Mouse (Mus musculus): ENCODE data around the gene Trnp1.

The Trnp1 gene

GRCm38 (mm10) chr4:133494867-133495266 is 3.5 kb downstream of the Trnp1 start:
- DNase-seq (ENCODE audit: low read depth in 1 of 2, low spot score in 2 of 2), result no peak

GRCm38 (mm10) chr4:133494432-133494831 is 3.9 kb downstream of the Trnp1 start:
- DNase-seq (ENCODE audit: low read depth in 1 of 2, low spot score in 2 of 2), result peak; percentile 64 to 81

GRCm38 (mm10) chr4:133493895-133494294 is 4.5 kb downstream of the Trnp1 start:
- peak in 1 of 2 experiments; percentile 28 for DNase-seq (ENCODE audit: low read depth in 1 of 2, low spot score in 2 of 2)

- no peak for DNase-seq (ENCODE audit: low read depth in 1 of 2, low spot score in 2 of 2)
Observed at GRCm38 (mm10) chr4:133491800-133492199, 6.5 kb downstream of the Trnp1 start.

- DNase-seq (ENCODE audit: low read depth in 1 of 2, low spot score in 2 of 2), result no peak
Observed at GRCm38 (mm10) chr4:133489489-133490245, 8.7 kb downstream of the Trnp1 start.

GRCm38 (mm10) chr4:133488619-133489392 is 9.5 kb downstream of the Trnp1 start:
- DNase-seq (ENCODE audit: low read depth in 1 of 2, low spot score in 2 of 2), result no peak

GRCm38 (mm10) chr4:133486673-133487357 is 11.5 kb downstream of the Trnp1 start:
- DNase-seq (ENCODE audit: low read depth in 1 of 2, low spot score in 2 of 2), result no peak

GRCm38 (mm10) chr4:133485691-133486425 is 12.5 kb downstream of the Trnp1 start:
- DNase-seq (ENCODE audit: low read depth in 1 of 2, low spot score in 2 of 2), result no peak

GRCm38 (mm10) chr4:133484266-133485025 is 13.9 kb downstream of the Trnp1 start:
- no peak for DNase-seq (ENCODE audit: low read depth in 1 of 2, low spot score in 2 of 2)

- no peak for DNase-seq (ENCODE audit: low read depth in 1 of 2, low spot score in 2 of 2)
Observed at GRCm38 (mm10) chr4:133482479-133482878, 15.9 kb downstream of the Trnp1 start.

- DNase-seq (ENCODE audit: low read depth in 1 of 2, low spot score in 2 of 2), result no peak
Observed at GRCm38 (mm10) chr4:133481488-133481887, 16.9 kb downstream of the Trnp1 start.

- DNase-seq (ENCODE audit: low read depth in 1 of 2, low spot score in 2 of 2), result no peak
Observed at GRCm38 (mm10) chr4:133480754-133481153, 17.6 kb downstream of the Trnp1 start.

GRCm38 (mm10) chr4:133480185-133480537 is 18.2 kb downstream of the Trnp1 start:
- no peak for DNase-seq (ENCODE audit: low read depth in 1 of 2, low spot score in 2 of 2)

- peak; percentile 91 for DNase-seq (ENCODE audit: low read depth in 1 of 2, low spot score in 2 of 2)
Observed at GRCm38 (mm10) chr4:133479458-133480184, 18.7 kb downstream of the Trnp1 start, which contains the start of gene Tent5b. Gene Tent5b, plus strand, starts transcription at chr4:133480132.

GRCm38 (mm10) chr4:133473833-133474232 is 24.5 kb downstream of the Trnp1 start:
- no peak for DNase-seq (ENCODE audit: low read depth in 1 of 2, low spot score in 2 of 2)

GRCm38 (mm10) chr4:133471135-133471821 is 27.1 kb downstream of the Trnp1 start:
- no peak for DNase-seq (ENCODE audit: low read depth in 1 of 2, low spot score in 2 of 2)

GRCm38 (mm10) chr4:133469122-133469521 is 29.2 kb downstream of the Trnp1 start:
- DNase-seq (ENCODE audit: low read depth in 1 of 2, low spot score in 2 of 2), result no peak

GRCm38 (mm10) chr4:133468080-133468479 is 30.3 kb downstream of the Trnp1 start:
- DNase-seq (ENCODE audit: low read depth in 1 of 2, low spot score in 2 of 2), result peak; percentile 34 to 82

- DNase-seq (ENCODE audit: low read depth in 1 of 2, low spot score in 2 of 2), result no peak
Observed at GRCm38 (mm10) chr4:133463184-133463583, 35.2 kb downstream of the Trnp1 start.
